8 mouse cellular contexts compared by ENCODE assay signal in genomic region chr4:117181863-117182758, GRCm38 (mm10). TPM values are rescaled to one million over a fixed set of nuclear protein-coding genes. Genes with fewer than 3 reads are reported as not detected.
DNase-seq lines count a peak whose midpoint lies in the region; TF ChIP-seq lines count a peak whose summit lies in the region.

Gene Kif2c, minus strand, starts transcription at chr4:117182639.

- intact Hi-C loops in gastrocnemius, adult 2 months (cut with DNase I): no loop called here

- no peaks in the 10 kb centered on the region for H3K9me3 ChIP-seq in megakaryocyte, embryonic 14.5 days

- DNase-seq in WW6 (ENCODE audit: low read depth, low spot score): peak; percentile 79
- DNase-seq in cerebellum, postnatal 4 days (ENCODE audit: low spot score in 2 of 2): peak; percentile 86 to 89
- DNase-seq in gastrocnemius, adult 2 months: peak; percentile 94
- peak; percentile 83 for DNase-seq in hindlimb bud, embryonic 11.5 days (ENCODE audit: extremely low spot score, low read depth, low spot score)
- DNase-seq in left cerebral cortex, adult 8-10 months (ENCODE audit: low spot score in 2 of 2): peak; percentile 90 to 91
- peak; percentile 96 for DNase-seq in right cerebral cortex, postnatal 10 days (ENCODE audit: low spot score in 2 of 2)
- peak; percentile 88 for DNase-seq in urinary bladder, postnatal 25 days (ENCODE audit: low spot score)

- peaks cover 31% of the 10 kb centered on the region for H3K4me1 ChIP-seq in megakaryocyte, embryonic 14.5 days

- peaks cover 30% of the 10 kb centered on the region for H3K36me3 ChIP-seq in megakaryocyte, embryonic 14.5 days (replicated peaks; ENCODE audit: low read length)

- no peak for TF ChIP-seq CTCF in gastrocnemius, adult 2 months (IDR thresholded peaks at IDR 0.05)

- H3K27me3 ChIP-seq in megakaryocyte, embryonic 14.5 days (replicated peaks): no peaks in the 10 kb centered on the region

- H3K27ac ChIP-seq in gastrocnemius, adult 2 months: peak within 1 kb of the TSS; percentile 91

- H3K4me3 ChIP-seq in gastrocnemius, adult 2 months: peak within 1 kb of the TSS; percentile 72
- peak within 1 kb of the TSS; percentile 94 for H3K4me3 ChIP-seq in megakaryocyte, embryonic 14.5 days (replicated peaks)

RNA-seq across cellular contexts. Expression of gene Kif2c, which starts in this region (rescaled TPM):
- total RNA-seq in gastrocnemius, adult 2 months (2021): not detected
- under 1 TPM in 3 of 4 experiments, not detected in 1; 0.15 to 0.42 (median 0.36) TPM for total RNA-seq in left cerebral cortex, adult 8-10 months (2022)
- 5.6 and 8.3 TPM in 2 replicates for polyA plus RNA-seq in megakaryocyte, embryonic 14.5 days (2012; ENCODE audit: insufficient read depth, low replicate concordance)

Comparison
In these comparisons a context has a peak if more than half of its experiments do, and no peak if none do; other contexts are left out.
1. Peak in every context shown above with its lines: DNase-seq, H3K4me3 ChIP-seq and H3K27ac ChIP-seq.
2. Peak in DNase-seq, H3K4me3 ChIP-seq and H3K27ac ChIP-seq in gastrocnemius, adult 2 months; RNA of the gene not detected or under 1 TPM.
3. Peak in DNase-seq in left cerebral cortex, adult 8-10 months; RNA of the gene not detected or under 1 TPM.